Mouse (Mus musculus): ENCODE results near the gene Atf6b. TPM values are rescaled to one million over a fixed set of nuclear protein-coding genes. Genes with fewer than 3 reads are reported as not detected.
A peak's percentile ranks its signal among the peaks of the same experiment; 100 is the strongest.

Gene Atf6b
- polyA plus RNA-seq, 1 experiment from 2014 or later: 125 TPM

DNA sequence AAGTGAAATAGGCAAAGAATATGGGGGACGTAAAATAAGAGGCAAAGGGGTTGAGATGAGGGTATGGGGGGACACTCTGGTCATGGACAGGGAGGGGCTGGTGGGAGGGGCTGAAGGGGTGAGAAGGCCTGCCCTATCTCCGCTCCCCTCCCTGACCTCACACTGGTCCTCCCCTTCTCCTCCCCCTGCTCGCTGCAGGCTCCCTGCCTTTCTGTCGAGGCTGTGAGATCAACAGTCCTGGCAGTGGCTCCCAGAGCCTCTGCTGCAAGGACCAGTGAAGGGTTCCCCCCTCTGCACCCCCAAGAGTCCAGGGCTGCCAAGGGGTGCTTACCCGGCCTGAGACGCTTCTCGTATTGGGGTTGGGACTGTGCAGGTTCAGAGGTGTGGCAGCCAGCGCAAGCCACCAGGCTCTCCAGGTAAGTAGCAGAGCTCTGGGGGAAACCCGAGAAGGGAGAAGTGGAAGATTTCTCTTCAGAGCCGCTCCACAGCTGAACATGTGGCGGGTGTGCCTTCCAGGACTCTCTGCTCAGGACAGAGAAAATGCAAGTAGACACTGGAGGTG, 13.4 kb downstream of the Atf6b start:
- Histone ChIP-seq H3K9ac (no peak overlapping the region), H3K27ac (no peak overlapping the region), H3K36me3 (replicated peaks) (no peaks in the 10 kb centered on the region), H3K9me3 (no peaks in the 10 kb centered on the region), H3K4me1 (0 out of 2 replicates have a peak, but pooled peaks cover 6% of the 10 kb centered on the region), H3K4me3 (no peak overlapping the region), H3K27me3 (replicated peaks) (peaks cover 28% of the 10 kb centered on the region), H3K4me2 (no peak overlapping the region)
- ATAC-seq (replicated peaks): no peak
- 51% methylated on average over 11 of the region's 11 CpGs for WGBS

GRCm38 (mm10) chr17:34661121-34661591, 14.2 kb downstream of the Atf6b start:
- Histone ChIP-seq H3K27me3 (replicated peaks) (peaks cover 28% of the 10 kb centered on the region), H3K27ac (no peak overlapping the region), H3K9me3 (no peaks in the 10 kb centered on the region), H3K9ac (no peak overlapping the region), H3K4me2 (peak overlapping the region; percentile 30), H3K36me3 (replicated peaks) (no peaks in the 10 kb centered on the region), H3K4me3 (no peak overlapping the region), H3K4me1 (0 out of 2 replicates have a peak, but pooled peaks cover 6% of the 10 kb centered on the region)
- no peak for ATAC-seq (replicated peaks)
- WGBS: 14% methylated on average over 19 of the region's 19 CpGs

DNA sequence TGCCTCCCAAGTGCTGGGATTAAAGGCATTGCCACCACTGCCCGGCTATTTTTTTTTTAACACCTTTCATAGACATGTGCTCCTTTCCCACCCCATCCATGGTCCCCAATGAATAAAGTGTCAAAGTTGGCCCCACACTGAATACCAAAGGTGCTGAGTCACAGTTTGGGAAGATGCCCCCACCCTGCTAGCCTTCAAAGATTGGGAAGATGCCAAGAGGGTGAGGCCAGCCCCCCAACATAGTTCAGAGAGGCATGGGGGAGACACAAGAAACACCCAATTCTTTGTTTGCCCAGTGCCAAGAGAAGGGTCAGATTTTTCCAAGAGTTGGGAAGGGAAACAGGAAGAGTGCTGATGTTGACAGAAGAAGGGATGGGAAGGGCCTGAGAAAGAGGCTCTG, 15.5 kb downstream of the Atf6b start:
- Histone ChIP-seq H3K4me2 (no peak overlapping the region), H3K4me1 (0 out of 2 replicates have a peak, but pooled peaks cover 6% of the 10 kb centered on the region), H3K4me3 (no peak overlapping the region), H3K27me3 (replicated peaks) (peaks cover 28% of the 10 kb centered on the region), H3K9me3 (no peaks in the 10 kb centered on the region), H3K36me3 (replicated peaks) (no peaks in the 10 kb centered on the region), H3K27ac (no peak overlapping the region), H3K9ac (no peak overlapping the region)
- ATAC-seq (replicated peaks): no peak
- 88% methylated on average over 1 of the region's 1 CpGs for WGBS

DNA sequence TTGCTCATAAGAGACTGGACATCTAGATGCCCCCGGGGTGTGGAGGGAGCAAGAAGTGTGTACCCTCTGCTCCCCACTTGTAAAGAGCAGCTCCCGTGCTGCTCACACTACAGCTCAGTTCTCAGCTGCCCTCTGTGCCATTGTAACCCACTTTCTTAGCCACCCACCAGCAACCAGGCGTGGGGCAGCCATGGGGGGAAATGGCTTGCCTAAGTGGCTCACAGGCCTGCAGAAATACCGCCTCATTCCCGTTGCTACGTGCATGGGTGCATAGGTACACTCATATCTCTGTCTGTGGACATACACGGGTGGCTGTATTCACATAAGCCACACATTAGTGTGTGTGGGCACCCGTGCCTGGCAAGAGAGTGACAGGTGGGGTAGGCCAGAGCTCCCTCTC, 16.0 kb downstream of the Atf6b start:
- Histone ChIP-seq H3K4me3 (no peak overlapping the region), H3K9ac (no peak overlapping the region), H3K36me3 (replicated peaks) (no peaks in the 10 kb centered on the region), H3K27me3 (replicated peaks) (peaks cover 28% of the 10 kb centered on the region), H3K9me3 (no peaks in the 10 kb centered on the region), H3K4me1 (0 out of 2 replicates have a peak, but pooled peaks cover 6% of the 10 kb centered on the region), H3K27ac (no peak overlapping the region), H3K4me2 (no peak overlapping the region)
- no peak for ATAC-seq (replicated peaks)
- 80% methylated on average over 8 of the region's 8 CpGs for WGBS

DNA sequence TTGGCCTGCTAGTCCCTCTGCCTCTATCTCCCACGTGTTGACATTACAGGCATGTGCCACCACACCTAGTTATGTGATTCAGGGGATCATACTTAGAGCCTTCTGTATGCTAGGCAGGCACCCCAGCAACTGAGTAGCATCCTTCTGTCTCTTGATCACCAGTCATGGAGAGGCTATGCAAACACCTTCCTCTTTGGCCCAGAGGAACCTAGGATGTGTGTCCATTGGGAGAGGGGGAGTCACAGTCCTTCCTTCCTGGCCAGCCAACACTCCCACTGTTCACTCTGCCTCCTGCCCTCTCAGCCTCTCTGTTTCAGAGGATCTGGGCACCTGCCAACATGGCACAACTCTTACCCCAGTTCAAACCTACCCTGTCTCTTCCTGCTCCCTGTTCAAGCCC, 16.6 kb downstream of the Atf6b start:
- no peak overlapping the region for H3K27ac ChIP-seq
- WGBS: 45% methylated on average over 1 of the region's 1 CpGs

GRCm38 (mm10) chr17:34664472-34664871, 17.5 kb downstream of the Atf6b start:
- H3K4me2 ChIP-seq: no peak overlapping the region
- 0 out of 2 replicates have a peak, but pooled peaks cover 6% of the 10 kb centered on the region for H3K4me1 ChIP-seq
- H3K36me3 ChIP-seq (replicated peaks): no peaks in the 10 kb centered on the region
- H3K9me3 ChIP-seq: no peaks in the 10 kb centered on the region
- H3K4me3 ChIP-seq: no peak overlapping the region
- H3K27me3 ChIP-seq (replicated peaks): peaks cover 23% of the 10 kb centered on the region
- no peak overlapping the region for H3K27ac ChIP-seq
- 80% methylated on average over 7 of the region's 7 CpGs for WGBS
- no peak overlapping the region for H3K9ac ChIP-seq
- no peak for ATAC-seq (replicated peaks)

More for the DNA sequence above, 16.6 kb downstream of the Atf6b start:
- H3K27me3 ChIP-seq (replicated peaks): peaks cover 28% of the 10 kb centered on the region
- no peak overlapping the region for H3K4me3 ChIP-seq
- H3K4me2 ChIP-seq: no peak overlapping the region
- H3K4me1 ChIP-seq: 0 out of 2 replicates have a peak, but pooled peaks cover 6% of the 10 kb centered on the region
- no peaks in the 10 kb centered on the region for H3K36me3 ChIP-seq (replicated peaks)
- H3K9me3 ChIP-seq: no peaks in the 10 kb centered on the region
- no peak for ATAC-seq (replicated peaks)
- H3K9ac ChIP-seq: no peak overlapping the region

DNA sequence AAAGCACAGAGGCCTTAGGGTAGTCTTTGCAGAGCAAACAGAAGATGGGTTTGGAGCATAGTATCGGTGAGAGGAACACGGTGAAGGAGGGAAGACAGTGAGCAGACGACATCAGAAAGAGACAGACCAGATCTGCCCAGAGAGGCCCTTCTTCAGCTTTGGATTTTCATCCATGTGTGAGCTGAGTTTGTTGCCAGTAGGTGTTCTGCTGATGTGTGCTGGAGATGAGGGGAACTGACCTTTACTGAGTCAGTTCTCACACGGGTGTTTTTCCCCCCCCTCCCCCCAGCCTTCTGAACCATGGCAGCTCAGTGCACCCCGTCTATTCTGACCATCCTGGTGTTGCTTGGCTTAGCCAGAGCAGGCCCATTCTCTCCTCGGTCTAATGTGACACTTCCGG, 23.3 kb downstream of the Atf6b start, which contains the start of gene Tnxb:
Gene Tnxb, plus strand, starts transcription at position 301 of the 400 bp plus-strand sequence.
- Histone ChIP-seq H3K27ac (no peak within 1 kb of the TSS), H3K36me3 (replicated peaks) (no peaks in the 10 kb centered on the region), H3K4me1 (peaks cover 18% of the 10 kb centered on the region), H3K27me3 (replicated peaks) (peaks cover 50% of the 10 kb centered on the region), H3K4me2 (peak within 1 kb of the TSS; percentile 70), H3K9ac (peak within 1 kb of the TSS; percentile 33; the same call in 1 of the 2 replicates), H3K9me3 (no peaks in the 10 kb centered on the region), H3K4me3 (peak within 1 kb of the TSS; percentile 35)
- WGBS: 68% methylated on average over 7 of the region's 7 CpGs
- no peak for ATAC-seq (replicated peaks)

DNA sequence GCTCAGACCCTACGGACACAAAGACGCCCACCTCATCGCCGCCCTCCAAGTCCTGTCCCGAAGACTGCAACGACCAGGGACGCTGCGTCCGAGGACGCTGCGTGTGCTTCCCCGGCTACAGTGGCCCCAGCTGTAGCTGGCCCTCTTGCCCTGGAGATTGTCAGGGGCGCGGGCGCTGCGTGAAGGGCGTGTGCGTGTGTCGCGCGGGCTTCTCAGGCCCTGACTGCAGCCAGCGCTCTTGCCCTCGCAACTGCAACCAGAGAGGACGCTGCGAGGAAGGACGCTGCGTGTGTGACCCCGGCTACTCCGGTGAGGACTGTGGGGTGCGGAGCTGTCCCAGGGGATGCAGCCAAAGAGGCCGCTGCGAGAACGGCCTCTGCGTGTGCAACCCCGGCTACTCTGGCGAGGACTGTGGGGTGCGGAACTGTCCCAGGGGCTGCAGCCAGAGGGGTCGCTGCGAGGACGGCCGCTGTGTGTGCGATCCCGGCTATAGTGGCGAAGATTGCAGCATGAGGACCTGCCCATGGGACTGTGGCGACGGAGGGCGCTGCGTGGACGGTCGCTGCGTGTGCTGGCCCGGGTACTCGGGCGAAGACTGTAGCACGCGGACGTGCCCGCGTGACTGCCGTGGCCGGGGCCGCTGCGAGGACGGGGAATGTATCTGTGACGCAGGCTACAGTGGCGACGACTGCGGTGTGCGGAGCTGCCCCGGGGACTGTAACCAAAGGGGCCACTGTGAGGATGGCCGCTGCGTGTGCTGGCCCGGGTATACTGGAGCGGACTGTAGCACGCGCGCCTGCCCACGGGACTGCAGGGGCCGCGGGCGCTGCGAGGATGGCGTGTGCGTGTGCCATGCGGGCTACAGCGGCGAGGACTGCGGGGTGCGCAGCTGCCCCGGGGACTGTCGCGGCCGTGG, 24.5 kb downstream of the Atf6b start:
- peak; percentile 60 for ATAC-seq (replicated peaks)
- Histone ChIP-seq H3K4me3 (peak overlapping the region; percentile 35), H3K27me3 (replicated peaks) (peaks cover 50% of the 10 kb centered on the region), H3K4me2 (peak overlapping the region; percentile 70), H3K9ac (peak overlapping the region; percentile 33; the same call in 1 of the 2 replicates), H3K9me3 (no peaks in the 10 kb centered on the region), H3K27ac (no peak overlapping the region), H3K36me3 (replicated peaks) (no peaks in the 10 kb centered on the region), H3K4me1 (peaks cover 18% of the 10 kb centered on the region)
- 8% methylated on average over 93 of the region's 93 CpGs for WGBS

DNA sequence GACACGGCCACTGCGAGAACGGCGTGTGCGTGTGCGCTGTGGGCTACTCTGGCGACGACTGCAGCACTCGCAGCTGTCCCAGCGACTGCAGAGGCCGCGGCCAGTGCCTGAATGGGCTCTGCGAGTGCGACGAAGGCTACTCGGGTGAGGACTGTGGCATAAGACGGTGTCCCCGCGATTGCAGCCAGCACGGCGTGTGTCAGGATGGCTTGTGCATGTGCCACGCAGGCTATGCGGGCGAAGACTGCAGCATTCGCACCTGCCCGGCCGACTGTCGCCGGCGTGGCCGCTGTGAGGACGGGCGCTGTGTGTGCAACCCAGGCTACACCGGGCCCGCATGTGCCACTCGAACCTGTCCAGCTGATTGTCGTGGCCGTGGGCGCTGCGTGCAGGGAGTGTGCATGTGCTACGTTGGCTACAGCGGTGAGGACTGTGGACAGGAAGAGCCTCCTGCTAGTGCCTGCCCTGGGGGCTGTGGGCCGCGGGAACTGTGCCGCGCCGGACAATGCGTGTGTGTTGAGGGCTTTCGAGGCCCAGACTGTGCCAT, 25.4 kb downstream of the Atf6b start:
- Histone ChIP-seq H3K27me3 (replicated peaks) (peaks cover 50% of the 10 kb centered on the region), H3K9ac (no peak overlapping the region), H3K4me3 (peak overlapping the region; percentile 35), H3K4me2 (peak overlapping the region; percentile 70), H3K4me1 (peaks cover 18% of the 10 kb centered on the region), H3K9me3 (no peaks in the 10 kb centered on the region), H3K36me3 (replicated peaks) (no peaks in the 10 kb centered on the region), H3K27ac (no peak overlapping the region)
- ATAC-seq (replicated peaks): peak; percentile 31; the same call in 1 of the 2 replicates
- WGBS: 35% methylated on average over 49 of the region's 49 CpGs

- Histone ChIP-seq H3K9me3 (no peaks in the 10 kb centered on the region), H3K4me1 (peaks cover 18% of the 10 kb centered on the region), H3K9ac (no peak overlapping the region), H3K36me3 (replicated peaks) (no peaks in the 10 kb centered on the region), H3K27ac (no peak overlapping the region), H3K27me3 (replicated peaks) (peaks cover 50% of the 10 kb centered on the region), H3K4me2 (no peak overlapping the region), H3K4me3 (no peak overlapping the region)
- WGBS: 87% methylated on average over 7 of the region's 7 CpGs
- ATAC-seq (replicated peaks): no peak
These were observed 26.2 kb downstream of the Atf6b start for GRCm38 (mm10) chr17:34673139-34673538.

DNA sequence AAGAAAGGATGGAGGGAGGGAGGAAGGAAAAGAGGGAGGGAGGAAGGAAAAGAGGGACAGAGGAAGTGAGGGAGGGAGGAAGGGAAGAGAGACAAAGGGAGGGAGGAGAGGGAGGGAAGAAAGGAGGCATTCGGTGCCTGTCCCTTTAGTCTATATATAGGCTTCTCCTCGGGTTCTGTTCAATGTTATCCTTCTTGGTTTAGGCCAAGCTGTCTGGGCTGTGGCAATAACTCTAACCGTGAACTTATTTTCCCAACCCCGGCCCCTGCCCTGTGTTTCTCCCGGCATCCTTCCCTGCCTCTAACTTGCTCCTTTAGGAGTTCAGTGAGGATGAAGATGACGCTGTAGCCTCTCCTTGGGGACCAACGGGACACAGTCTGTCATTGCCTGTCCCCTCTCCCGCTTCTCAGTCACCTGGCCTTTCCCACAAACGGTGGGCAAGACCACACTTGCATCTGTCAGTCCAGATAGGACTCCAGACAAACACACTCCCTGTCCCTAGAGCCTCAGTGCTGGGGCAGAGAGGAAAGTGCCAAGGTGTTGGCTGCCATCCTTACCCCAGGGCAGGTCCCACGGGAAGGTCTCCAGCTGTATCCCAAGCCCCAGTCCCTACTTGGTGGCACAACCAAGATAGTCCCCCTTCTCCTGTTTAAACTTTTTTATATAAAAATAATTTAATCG, 27.7 kb downstream of the Atf6b start:
- no peak for ATAC-seq (replicated peaks)
- no peak overlapping the region for H3K27ac ChIP-seq
- 69% methylated on average over 11 of the region's 11 CpGs for WGBS
- H3K36me3 ChIP-seq (replicated peaks): no peaks in the 10 kb centered on the region
- H3K4me1 ChIP-seq: peaks cover 18% of the 10 kb centered on the region
- H3K9ac ChIP-seq: no peak overlapping the region
- no peak overlapping the region for H3K4me2 ChIP-seq
- H3K27me3 ChIP-seq (replicated peaks): peaks cover 49% of the 10 kb centered on the region
- no peaks in the 10 kb centered on the region for H3K9me3 ChIP-seq
- no peak overlapping the region for H3K4me3 ChIP-seq

Measured in midbrain, embryonic 15.5 days (tissue).